Mouse (Mus musculus) C3H10T1/2 (cell line): ENCODE data around the gene Mcemp1. TPM values are rescaled to one million over a fixed set of nuclear protein-coding genes. Genes with fewer than 3 reads are reported as not detected.

Experiments used
- polyA plus RNA-seq, 2 experiments: library from polyadenylated mRNA; unstranded; fragments of >200 nt; fragmentation: generic; extraction: Trizol; gene quantifications; one replicate each; pipeline ENCODE4 v1.2.1; 2012; ENCODE audit warnings: missing spikeins in 2 of 2

Gene Mcemp1
- not detected for polyA plus RNA-seq

GRCm38 (mm10) chr8:3665507-3665906 lies at the start of gene Mcemp1:
Gene Mcemp1 (plus strand): TSS chr8:3665754.

GRCm38 (mm10) chr8:3621199-3621970 lies 44.2 kb upstream of the Mcemp1 start, which contains the start of the genes Xab2 and Pet100:
Gene Xab2 (minus strand): TSS chr8:3621316.
Gene Pet100 (plus strand): TSS chr8:3621548.

GRCm38 (mm10) chr8:3625445-3625844 lies 40.1 kb upstream of the Mcemp1 start, which contains the start of gene Pcp2:
Gene Pcp2 (minus strand): TSS chr8:3625545.

GRCm38 (mm10) chr8:3630647-3631477 lies 34.7 kb upstream of the Mcemp1 start, which contains the start of gene Stxbp2:
Gene Stxbp2 (plus strand): TSS chr8:3630955.

GRCm38 (mm10) chr8:3655526-3655925 lies 10.0 kb upstream of the Mcemp1 start, which contains the start of gene Retn:
Gene Retn (plus strand): TSS chr8:3655770.

GRCm38 (mm10) chr8:3671980-3672491 lies 6.5 kb downstream of the Mcemp1 start, which contains the start of gene Fcor:
Gene Fcor (minus strand): TSS chr8:3672362.

GRCm38 (mm10) chr8:3676131-3676992 lies 10.8 kb downstream of the Mcemp1 start, which contains the start of gene Trappc5:
Gene Trappc5 (plus strand): TSS chr8:3676299.

GRCm38 (mm10) chr8:3694121-3694520 lies 28.6 kb downstream of the Mcemp1 start, which contains the start of gene Fcer2a:
Gene Fcer2a (minus strand): TSS chr8:3694175.

Other genes starting within 250 kb of the Mcemp1 start
- gene Pex11g, start 198.1 kb upstream of the Mcemp1 start, polyA plus RNA-seq = 1 to 10 TPM; 1.5 to 6.0 TPM
- not detected for gene Tex45, start 194.9 kb upstream of the Mcemp1 start, polyA plus RNA-seq
- 10 to 100 TPM; 37.6 to 70.1 TPM for gene Zfp358, start 172.6 kb upstream of the Mcemp1 start, polyA plus RNA-seq
- 10 to 100 TPM; 24.2 to 49.7 TPM for gene Mcoln1, start 165.3 kb upstream of the Mcemp1 start, polyA plus RNA-seq
- gene Pnpla6, start 150.4 kb upstream of the Mcemp1 start, polyA plus RNA-seq = 10 to 100 TPM in 1 of 2 experiments, 1 to 10 TPM in 1; 8.8 to 24.0 TPM
- under 1 TPM; 0.04 to 0.07 TPM for gene C330021F23Rik, start 97.8 kb upstream of the Mcemp1 start, polyA plus RNA-seq
- 1 to 10 TPM in 1 of 2 experiments, under 1 TPM in 1; 0.32 to 6.7 TPM for gene Camsap3, start 78.5 kb upstream of the Mcemp1 start, polyA plus RNA-seq
- 10 to 100 TPM; 31.9 to 41.7 TPM for gene Xab2, start 44.4 kb upstream of the Mcemp1 start, polyA plus RNA-seq
- 100 to 1,000 TPM in 1 of 2 experiments, 10 to 100 TPM in 1; 93.7 to 124 TPM for gene Pet100, start 44.2 kb upstream of the Mcemp1 start, polyA plus RNA-seq
- under 1 TPM; 0.06 to 0.09 TPM for gene Pcp2, start 40.2 kb upstream of the Mcemp1 start, polyA plus RNA-seq
- gene Stxbp2, start 34.8 kb upstream of the Mcemp1 start, polyA plus RNA-seq = 1 to 10 TPM; 1.6 TPM
- gene Retn, start 10.0 kb upstream of the Mcemp1 start, polyA plus RNA-seq = not detected
- 1 to 10 TPM; 1.4 to 5.9 TPM for gene Fcor, start 6.6 kb downstream of the Mcemp1 start, polyA plus RNA-seq
- gene Trappc5, start 10.5 kb downstream of the Mcemp1 start, polyA plus RNA-seq = 10 to 100 TPM; 31.8 to 37.4 TPM
- gene Fcer2a, start 28.4 kb downstream of the Mcemp1 start, polyA plus RNA-seq = under 1 TPM; 0.01 to 0.02 TPM
- gene Clec4g, start 54.9 kb downstream of the Mcemp1 start, polyA plus RNA-seq = not detected
- gene Cd209a, start 83.2 kb downstream of the Mcemp1 start, polyA plus RNA-seq = not detected
- gene Cd209e, start 188.6 kb downstream of the Mcemp1 start, polyA plus RNA-seq = not detected
- gene Cd209d, start 212.8 kb downstream of the Mcemp1 start, polyA plus RNA-seq = not detected